Mouse (Mus musculus): ENCODE data around the gene Zfp667. TPM values are rescaled to one million over a fixed set of nuclear protein-coding genes. Genes with fewer than 3 reads are reported as not detected.
A peak's percentile ranks its signal among the peaks of the same experiment; 100 is the strongest.
"Not testable (repeated sequence)": the region's sequence is repeated elsewhere in the genome, so short reads cannot be mapped to it uniquely, and the experiment has no call there.

Gene Zfp667
- polyA plus RNA-seq (2012; rRNA removed): 0.35 and 0.44 TPM in 2 replicates

GRCm38 (mm10) chr7:6285842-6286705 lies at the start of gene Zfp667:
Gene Zfp667 (plus strand): TSS chr7:6286579.
- Histone ChIP-seq H3K27me3 (ENCODE audit: control insufficient read depth, insufficient read depth, low read length) (no peaks in the 10 kb centered on the region), H3K36me3 (ENCODE audit: control insufficient read depth, insufficient read depth, low read length) (no peaks in the 10 kb centered on the region), H3K4me1 (ENCODE audit: control insufficient read depth, insufficient read depth, insufficient read length) (peaks cover 7% of the 10 kb centered on the region; the same call in 1 of the 2 replicates), H3K4me3 (ENCODE audit: extremely low read depth, insufficient read depth, insufficient read length) (peak within 1 kb of the TSS; percentile 68), H3K27ac (ENCODE audit: insufficient read depth, low read length) (peak within 1 kb of the TSS; percentile 61)
- DNase-seq (ENCODE audit: low read depth in 1 of 2, low spot score in 2 of 2): peak; percentile 94 to 99
- TF ChIP-seq CTCF (IDR thresholded peaks at IDR 0.05; ENCODE audit: extremely low read depth, insufficient read depth, insufficient read length, insufficient replicate concordance) (no peak), POLR2A (IDR thresholded peaks at IDR 0.05; ENCODE audit: low read depth, low read length) (0 out of 2 replicates have a peak, but pooled peaks have one; percentile 10)
- WGBS: 2% methylated on average over 50 of the region's 50 CpGs

GRCm38 (mm10) chr7:6239787-6240186 lies 46.6 kb upstream of the Zfp667 start:
- no peak overlapping the region for H3K27ac ChIP-seq (ENCODE audit: insufficient read depth, low read length)
- no peak for TF ChIP-seq CTCF (IDR thresholded peaks at IDR 0.05; ENCODE audit: extremely low read depth, insufficient read depth, insufficient read length, insufficient replicate concordance)
- TF ChIP-seq POLR2A (IDR thresholded peaks at IDR 0.05; ENCODE audit: low read depth, low read length): no peak

GRCm38 (mm10) chr7:6240841-6241425 lies 45.4 kb upstream of the Zfp667 start:
- H3K4me1 ChIP-seq (ENCODE audit: control insufficient read depth, insufficient read depth, insufficient read length); H3K27ac ChIP-seq (ENCODE audit: insufficient read depth, low read length); H3K27me3 ChIP-seq (ENCODE audit: control insufficient read depth, insufficient read depth, low read length); H3K36me3 ChIP-seq (ENCODE audit: control insufficient read depth, insufficient read depth, low read length); H3K4me3 ChIP-seq (ENCODE audit: extremely low read depth, insufficient read depth, insufficient read length): not testable (repeated sequence)
- peak; percentile 15 to 30 for DNase-seq (ENCODE audit: low read depth in 1 of 2, low spot score in 2 of 2)
- peak; percentile 50; the same call in 1 of the 2 replicates for TF ChIP-seq CTCF (IDR thresholded peaks at IDR 0.05; ENCODE audit: extremely low read depth, insufficient read depth, insufficient read length, insufficient replicate concordance)
- 26% methylated on average over 1 of the region's 1 CpGs for WGBS

More at GRCm38 (mm10) chr7:6239787-6240186, 46.6 kb upstream of the Zfp667 start:
- 53% methylated on average over 11 of the region's 11 CpGs for WGBS
- Histone ChIP-seq H3K4me3 (ENCODE audit: extremely low read depth, insufficient read depth, insufficient read length) (no peak overlapping the region), H3K36me3 (ENCODE audit: control insufficient read depth, insufficient read depth, low read length) (no peaks in the 10 kb centered on the region), H3K4me1 (ENCODE audit: control insufficient read depth, insufficient read depth, insufficient read length) (no peaks in the 10 kb centered on the region), H3K27me3 (ENCODE audit: control insufficient read depth, insufficient read depth, low read length) (no peaks in the 10 kb centered on the region)
- no peak for DNase-seq (ENCODE audit: low read depth in 1 of 2, low spot score in 2 of 2)

GRCm38 (mm10) chr7:6244361-6245292 lies 41.8 kb upstream of the Zfp667 start:
- no peak overlapping the region for H3K27ac ChIP-seq (ENCODE audit: insufficient read depth, low read length)

GRCm38 (mm10) chr7:6252410-6252809 lies 34.0 kb upstream of the Zfp667 start, which contains the start of gene Epp13:
Gene Epp13 (plus strand): TSS chr7:6252710.
- Histone ChIP-seq H3K27ac (ENCODE audit: insufficient read depth, low read length) (no peak within 1 kb of the TSS), H3K36me3 (ENCODE audit: control insufficient read depth, insufficient read depth, low read length) (no peaks in the 10 kb centered on the region), H3K4me1 (ENCODE audit: control insufficient read depth, insufficient read depth, insufficient read length) (no peaks in the 10 kb centered on the region), H3K4me3 (ENCODE audit: extremely low read depth, insufficient read depth, insufficient read length) (no peak within 1 kb of the TSS), H3K27me3 (ENCODE audit: control insufficient read depth, insufficient read depth, low read length) (no peaks in the 10 kb centered on the region)
- no peak for DNase-seq (ENCODE audit: low read depth in 1 of 2, low spot score in 2 of 2)
- TF ChIP-seq CTCF (IDR thresholded peaks at IDR 0.05; ENCODE audit: extremely low read depth, insufficient read depth, insufficient read length, insufficient replicate concordance) (no peak), POLR2A (IDR thresholded peaks at IDR 0.05; ENCODE audit: low read depth, low read length) (no peak)
- 87% methylated on average over 6 of the region's 6 CpGs for WGBS

More at GRCm38 (mm10) chr7:6244361-6245292, 41.8 kb upstream of the Zfp667 start:
- DNase-seq (ENCODE audit: low read depth in 1 of 2, low spot score in 2 of 2): no peak
- H3K27me3 ChIP-seq (ENCODE audit: control insufficient read depth, insufficient read depth, low read length): no peaks in the 10 kb centered on the region
- no peak overlapping the region for H3K4me3 ChIP-seq (ENCODE audit: extremely low read depth, insufficient read depth, insufficient read length)
- H3K36me3 ChIP-seq (ENCODE audit: control insufficient read depth, insufficient read depth, low read length): no peaks in the 10 kb centered on the region
- H3K4me1 ChIP-seq (ENCODE audit: control insufficient read depth, insufficient read depth, insufficient read length): no peaks in the 10 kb centered on the region
- no peak for TF ChIP-seq POLR2A (IDR thresholded peaks at IDR 0.05; ENCODE audit: low read depth, low read length)
- TF ChIP-seq CTCF (IDR thresholded peaks at IDR 0.05; ENCODE audit: extremely low read depth, insufficient read depth, insufficient read length, insufficient replicate concordance): no peak
- 51% methylated on average over 11 of the region's 11 CpGs for WGBS

- Histone ChIP-seq H3K27ac (ENCODE audit: insufficient read depth, low read length) (no peak overlapping the region), H3K4me3 (ENCODE audit: extremely low read depth, insufficient read depth, insufficient read length) (no peak overlapping the region), H3K36me3 (ENCODE audit: control insufficient read depth, insufficient read depth, low read length) (no peaks in the 10 kb centered on the region), H3K27me3 (ENCODE audit: control insufficient read depth, insufficient read depth, low read length) (no peaks in the 10 kb centered on the region), H3K4me1 (ENCODE audit: control insufficient read depth, insufficient read depth, insufficient read length) (no peaks in the 10 kb centered on the region)
- WGBS: 90% methylated on average over 5 of the region's 5 CpGs
- DNase-seq (ENCODE audit: low read depth in 1 of 2, low spot score in 2 of 2): no peak
- no peak for TF ChIP-seq CTCF (IDR thresholded peaks at IDR 0.05; ENCODE audit: extremely low read depth, insufficient read depth, insufficient read length, insufficient replicate concordance)
- no peak for TF ChIP-seq POLR2A (IDR thresholded peaks at IDR 0.05; ENCODE audit: low read depth, low read length)
Measured at GRCm38 (mm10) chr7:6254451-6254850, 31.9 kb upstream of the Zfp667 start.
